Mouse (Mus musculus): Measurements from ENCODE around the gene Taar7d. TPM values are rescaled to one million over a fixed set of nuclear protein-coding genes. Genes with fewer than 3 reads are reported as not detected.

The Taar7d gene
- not detected in 2 replicates for polyA plus RNA-seq (2015; fragmentation: Nextera tagmentation; extraction: Ambion mirVana)

DNA sequence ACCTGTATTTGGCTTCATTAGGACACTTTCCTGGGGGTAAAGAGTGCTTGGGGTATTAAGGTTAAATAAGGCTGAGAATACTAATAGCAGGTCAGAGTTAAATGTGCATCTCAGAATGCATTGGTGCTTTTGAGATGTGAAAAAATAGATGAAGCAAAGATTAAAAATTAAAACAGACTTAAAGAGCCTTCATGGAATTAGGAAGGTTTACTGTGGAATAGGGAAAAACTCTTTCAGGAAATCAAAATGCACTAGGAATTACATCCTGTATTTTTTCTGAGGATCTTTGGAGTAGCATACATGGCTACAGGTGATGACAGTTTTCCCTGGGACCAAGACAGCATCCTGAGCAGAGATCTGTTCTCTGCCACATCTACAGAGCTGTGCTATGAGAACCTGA is at the start of gene Taar7d:
Gene Taar7d, plus strand, starts transcription at position 301 of the 400 bp plus-strand sequence.
- Histone ChIP-seq H3K9me3 (replicated peaks) (no peaks in the 10 kb centered on the region), H3K27ac (no peak within 1 kb of the TSS), H3K27me3 (no peaks in the 10 kb centered on the region), H3K36me3 (ENCODE audit: poor library complexity, severe bottlenecking) (no peaks in the 10 kb centered on the region), H3K4me2 (no peak within 1 kb of the TSS), H3K9ac (no peak within 1 kb of the TSS), H3K4me1 (no peaks in the 10 kb centered on the region), H3K4me3 (no peak within 1 kb of the TSS)
- ATAC-seq, result no peak

DNA sequence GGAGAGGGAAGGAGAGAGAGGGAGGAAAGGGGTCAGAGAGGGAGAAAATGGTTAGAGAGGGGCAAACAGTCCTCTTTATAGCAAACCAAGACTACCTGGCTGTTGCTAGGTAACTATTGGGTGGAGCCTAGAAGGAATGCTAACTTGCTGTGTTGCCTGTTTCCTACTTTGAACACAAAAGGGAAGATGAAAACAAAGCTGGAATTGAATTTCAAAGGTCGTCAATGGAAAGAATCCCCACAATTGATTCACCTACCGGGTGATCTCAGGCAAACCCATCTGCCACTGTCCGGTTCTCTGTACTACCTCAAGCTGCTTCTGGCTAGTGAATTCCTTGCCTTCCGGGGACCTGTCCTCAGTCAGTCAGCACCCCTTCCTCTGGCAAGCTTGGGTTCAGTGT is 49.1 kb upstream of the Taar7d start:
- no peak overlapping the region for H3K4me2 ChIP-seq
- no peaks in the 10 kb centered on the region for H3K27me3 ChIP-seq
- 44% methylated on average over 4 of the region's 4 CpGs for WGBS
- no peak for ATAC-seq
- no peak overlapping the region for H3K27ac ChIP-seq
- no peaks in the 10 kb centered on the region for H3K4me1 ChIP-seq
- H3K9me3 ChIP-seq (replicated peaks), result no peaks in the 10 kb centered on the region
- no peak overlapping the region for H3K4me3 ChIP-seq
- no peaks in the 10 kb centered on the region for H3K36me3 ChIP-seq (ENCODE audit: poor library complexity, severe bottlenecking)
- no peak overlapping the region for H3K9ac ChIP-seq

DNA sequence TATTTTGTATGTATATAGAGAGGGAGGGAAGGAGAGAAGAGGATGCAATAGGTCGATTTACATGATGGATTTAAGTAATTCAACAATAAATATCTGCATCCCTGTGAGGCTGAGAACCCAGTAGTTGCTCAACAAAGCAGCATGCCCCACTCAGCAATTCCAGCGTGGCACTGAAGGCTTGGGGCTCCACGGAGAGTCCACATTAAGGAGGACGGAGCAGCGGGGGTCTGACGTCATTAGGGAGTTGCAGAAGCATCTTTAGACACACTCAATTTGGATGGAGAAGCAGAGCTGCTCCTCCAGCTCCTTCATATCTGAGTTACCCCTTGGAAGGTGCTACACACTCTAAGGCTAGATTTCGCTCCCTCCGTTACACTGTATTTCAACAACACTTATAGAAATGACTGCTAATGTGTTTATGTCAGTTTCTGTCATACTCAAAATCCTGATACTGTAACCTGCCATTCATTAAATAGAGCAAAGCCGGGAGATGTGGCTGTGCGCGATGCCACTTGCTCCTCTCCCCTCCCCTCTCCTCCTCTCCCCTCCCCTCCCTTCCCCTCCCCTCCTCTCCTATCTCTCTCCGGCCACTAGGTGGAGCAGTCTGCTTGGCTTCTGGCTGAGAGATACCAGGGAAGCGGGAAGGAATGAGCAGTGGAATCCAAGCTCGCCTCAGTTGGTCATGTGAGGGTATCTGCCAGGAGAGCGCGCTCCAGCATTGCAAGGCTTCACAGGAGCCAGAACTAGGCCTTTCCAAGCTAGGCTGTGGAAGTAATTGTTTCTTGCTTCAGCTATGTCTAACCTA is 47.9 kb upstream of the Taar7d start:
- H3K27ac ChIP-seq, result no peak overlapping the region
- no peak overlapping the region for H3K9ac ChIP-seq
- H3K4me1 ChIP-seq, result no peaks in the 10 kb centered on the region
- ATAC-seq, result peak; percentile 89
- no peak overlapping the region for H3K4me2 ChIP-seq
- no peaks in the 10 kb centered on the region for H3K27me3 ChIP-seq
- no peaks in the 10 kb centered on the region for H3K36me3 ChIP-seq (ENCODE audit: poor library complexity, severe bottlenecking)
- WGBS, result 44% methylated on average over 16 of the region's 16 CpGs
- H3K9me3 ChIP-seq (replicated peaks), result no peaks in the 10 kb centered on the region
- H3K4me3 ChIP-seq, result no peak overlapping the region

DNA sequence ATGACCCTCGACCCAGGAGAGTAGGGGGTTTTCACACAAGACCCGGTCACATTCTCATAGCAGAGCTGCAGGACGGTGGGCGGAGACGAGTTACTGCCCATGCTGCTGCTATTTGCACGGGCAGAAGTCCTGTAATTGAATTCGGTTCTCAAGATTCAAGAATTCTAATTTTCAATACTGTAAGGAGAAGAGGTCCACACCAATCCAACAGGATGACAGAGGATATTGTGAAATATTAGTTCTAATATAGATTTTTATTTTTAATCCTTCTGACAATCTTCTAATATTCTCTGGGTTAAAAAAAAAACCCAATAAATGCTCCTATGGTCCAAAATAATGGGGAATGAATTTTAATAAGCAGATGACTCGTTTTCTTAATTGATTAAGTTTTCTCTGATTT is 41.5 kb upstream of the Taar7d start, which contains the start of gene Taar6:
Gene Taar6, minus strand, starts transcription at position 101 of the 400 bp plus-strand sequence.
- H3K9me3 ChIP-seq (replicated peaks), result no peaks in the 10 kb centered on the region
- no peak within 1 kb of the TSS for H3K9ac ChIP-seq
- H3K4me2 ChIP-seq, result no peak within 1 kb of the TSS
- 85% methylated on average over 8 of the region's 8 CpGs for WGBS
- H3K27me3 ChIP-seq, result no peaks in the 10 kb centered on the region
- ATAC-seq, result no peak
- no peak within 1 kb of the TSS for H3K4me3 ChIP-seq
- no peak within 1 kb of the TSS for H3K27ac ChIP-seq
- H3K4me1 ChIP-seq, result no peaks in the 10 kb centered on the region
- H3K36me3 ChIP-seq (ENCODE audit: poor library complexity, severe bottlenecking), result no peaks in the 10 kb centered on the region

DNA sequence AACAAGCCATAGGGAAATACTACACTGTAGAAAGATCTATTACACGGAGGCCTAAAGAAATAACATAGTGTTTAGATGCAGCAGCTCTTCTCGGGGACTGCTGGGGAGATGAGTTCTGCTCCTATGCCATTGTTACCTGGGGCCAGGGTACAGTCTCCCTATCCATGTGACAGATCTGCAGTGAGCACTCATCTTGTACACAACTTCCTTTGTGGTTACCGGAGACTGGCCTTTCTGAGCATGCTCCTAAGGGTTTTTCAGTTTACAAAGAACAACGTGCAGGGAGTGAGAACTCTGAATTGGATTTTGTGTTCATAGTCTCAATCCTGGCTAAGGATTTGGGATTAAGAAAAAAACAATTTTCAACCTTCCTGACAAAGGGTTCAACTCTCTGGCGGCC is 40.6 kb upstream of the Taar7d start:
- no peaks in the 10 kb centered on the region for H3K4me1 ChIP-seq
- no peak overlapping the region for H3K27ac ChIP-seq
- no peak overlapping the region for H3K4me3 ChIP-seq
- no peak overlapping the region for H3K4me2 ChIP-seq
- no peak overlapping the region for H3K9ac ChIP-seq
- H3K9me3 ChIP-seq (replicated peaks), result no peaks in the 10 kb centered on the region
- 78% methylated on average over 5 of the region's 5 CpGs for WGBS
- H3K27me3 ChIP-seq, result no peaks in the 10 kb centered on the region
- ATAC-seq, result no peak
- no peaks in the 10 kb centered on the region for H3K36me3 ChIP-seq (ENCODE audit: poor library complexity, severe bottlenecking)

GRCm38 (mm10) chr10:23993381-23993780 is 33.6 kb upstream of the Taar7d start, which contains the start of gene Taar7a:
TSS of gene Taar7a (minus strand) at chr10:23993481.
- Histone ChIP-seq H3K9ac (no peak within 1 kb of the TSS), H3K4me1 (no peaks in the 10 kb centered on the region), H3K9me3 (replicated peaks) (no peaks in the 10 kb centered on the region), H3K27me3 (no peaks in the 10 kb centered on the region), H3K27ac (no peak within 1 kb of the TSS), H3K4me3 (no peak within 1 kb of the TSS), H3K36me3 (ENCODE audit: poor library complexity, severe bottlenecking) (no peaks in the 10 kb centered on the region), H3K4me2 (no peak within 1 kb of the TSS)
- ATAC-seq, result no peak
- 90% methylated on average over 3 of the region's 3 CpGs for WGBS

DNA sequence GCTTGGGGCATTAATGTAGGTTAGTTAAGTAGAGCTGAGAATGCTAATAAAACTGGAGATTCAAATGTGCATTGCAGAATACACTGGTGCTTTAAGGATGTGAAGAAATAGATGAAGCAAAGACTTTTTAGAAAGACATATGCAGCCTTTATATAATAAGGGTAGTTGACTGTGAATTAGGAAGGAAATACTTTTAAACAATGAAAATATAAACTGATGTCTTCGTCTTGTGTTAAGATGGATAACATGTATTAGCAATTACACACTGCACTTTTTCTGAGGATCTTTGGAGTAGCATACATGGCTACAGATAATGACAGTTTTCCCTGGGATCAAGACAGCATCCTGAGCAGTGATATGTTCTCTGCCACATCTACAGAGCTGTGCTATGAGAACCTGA is 27.4 kb upstream of the Taar7d start, which contains the start of gene Taar7b:
Gene Taar7b, plus strand, starts transcription at position 301 of the 400 bp plus-strand sequence.
- Histone ChIP-seq H3K36me3 (ENCODE audit: poor library complexity, severe bottlenecking) (no peaks in the 10 kb centered on the region), H3K4me1 (no peaks in the 10 kb centered on the region), H3K9me3 (replicated peaks) (no peaks in the 10 kb centered on the region), H3K27me3 (no peaks in the 10 kb centered on the region), H3K4me2 (no peak within 1 kb of the TSS), H3K4me3 (no peak within 1 kb of the TSS), H3K9ac (no peak within 1 kb of the TSS), H3K27ac (no peak within 1 kb of the TSS)
- WGBS, result 92% methylated on average over 1 of the region's 1 CpGs
- no peak for ATAC-seq

- ATAC-seq, result no peak
- Histone ChIP-seq H3K4me3 (no peak overlapping the region), H3K27ac (no peak overlapping the region), H3K4me1 (no peaks in the 10 kb centered on the region), H3K27me3 (no peaks in the 10 kb centered on the region), H3K9ac (no peak overlapping the region), H3K36me3 (ENCODE audit: poor library complexity, severe bottlenecking) (no peaks in the 10 kb centered on the region), H3K9me3 (replicated peaks) (no peaks in the 10 kb centered on the region), H3K4me2 (no peak overlapping the region)
- WGBS, result 86% methylated on average over 1 of the region's 1 CpGs
Measured at GRCm38 (mm10) chr10:24006442-24006841, 20.6 kb upstream of the Taar7d start.

DNA sequence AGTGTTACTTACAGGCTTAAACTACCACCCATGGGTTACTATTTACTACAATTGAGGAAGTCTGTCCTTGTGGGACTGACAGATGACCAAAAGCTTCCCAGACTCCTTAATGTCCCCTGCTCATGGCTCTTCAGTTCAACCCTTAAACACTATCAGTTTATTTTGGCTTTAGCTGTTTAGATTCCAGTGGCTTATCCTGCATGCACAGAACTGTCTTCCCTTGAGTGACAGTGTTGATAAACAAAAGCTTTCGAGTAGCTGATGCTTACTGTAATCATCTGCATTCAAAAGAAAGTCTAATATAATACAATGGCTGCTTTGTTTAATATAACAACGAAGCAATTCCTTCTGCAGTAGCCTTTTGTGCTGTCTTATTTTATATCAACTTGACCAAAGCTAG is 20.0 kb upstream of the Taar7d start:
- no peaks in the 10 kb centered on the region for H3K27me3 ChIP-seq
- no peaks in the 10 kb centered on the region for H3K36me3 ChIP-seq (ENCODE audit: poor library complexity, severe bottlenecking)
- no peak overlapping the region for H3K9ac ChIP-seq
- no peaks in the 10 kb centered on the region for H3K4me1 ChIP-seq
- H3K9me3 ChIP-seq (replicated peaks), result no peaks in the 10 kb centered on the region
- H3K27ac ChIP-seq, result no peak overlapping the region
- H3K4me2 ChIP-seq, result no peak overlapping the region
- H3K4me3 ChIP-seq, result no peak overlapping the region
- ATAC-seq, result no peak
- 57% methylated on average over 2 of the region's 2 CpGs for WGBS

- H3K27me3 ChIP-seq, result no peaks in the 10 kb centered on the region
- no peak overlapping the region for H3K27ac ChIP-seq
- H3K4me1 ChIP-seq, result no peaks in the 10 kb centered on the region
- H3K4me3 ChIP-seq, result no peak overlapping the region
- H3K9me3 ChIP-seq (replicated peaks), result no peaks in the 10 kb centered on the region
- no peak for ATAC-seq
- no peaks in the 10 kb centered on the region for H3K36me3 ChIP-seq (ENCODE audit: poor library complexity, severe bottlenecking)
- H3K9ac ChIP-seq, result no peak overlapping the region
- 91% methylated on average over 1 of the region's 1 CpGs for WGBS
- H3K4me2 ChIP-seq, result no peak overlapping the region
Measured at GRCm38 (mm10) chr10:24008143-24008542, 18.9 kb upstream of the Taar7d start.

DNA sequence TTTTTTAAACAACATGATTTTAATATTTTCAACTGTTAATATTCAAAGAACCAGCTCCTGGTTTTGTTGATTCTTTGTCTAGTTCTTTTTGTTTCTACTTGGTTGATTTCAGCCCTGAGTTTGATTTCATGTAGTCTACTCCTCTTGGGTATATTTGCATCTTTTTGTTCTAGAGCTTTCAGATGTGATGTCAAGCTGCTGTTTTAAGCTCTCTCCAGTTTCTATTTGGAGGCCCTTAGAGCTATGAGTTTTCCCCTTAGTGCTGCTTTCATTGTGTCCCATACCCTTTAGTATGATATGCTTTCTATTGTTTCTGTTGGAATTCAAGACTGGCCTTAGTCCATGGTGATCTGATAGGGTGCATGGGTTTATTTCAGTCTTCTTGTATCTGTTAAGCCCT is 4.3 kb downstream of the Taar7d start:
- ATAC-seq, result no peak
- no peaks in the 10 kb centered on the region for H3K27me3 ChIP-seq

GRCm38 (mm10) chr10:24037314-24037713 is 10.3 kb downstream of the Taar7d start, which contains the start of gene Taar7e:
TSS of gene Taar7e (plus strand) at chr10:24037614.
- Histone ChIP-seq H3K4me3 (no peak within 1 kb of the TSS), H3K9me3 (replicated peaks) (no peaks in the 10 kb centered on the region), H3K4me1 (no peaks in the 10 kb centered on the region), H3K4me2 (no peak within 1 kb of the TSS), H3K27ac (no peak within 1 kb of the TSS), H3K27me3 (no peaks in the 10 kb centered on the region), H3K9ac (no peak within 1 kb of the TSS), H3K36me3 (ENCODE audit: poor library complexity, severe bottlenecking) (no peaks in the 10 kb centered on the region)
- ATAC-seq, result no peak
- WGBS, result 84% methylated on average over 2 of the region's 2 CpGs

More for the DNA sequence above, 4.3 kb downstream of the Taar7d start:
- Histone ChIP-seq H3K36me3 (ENCODE audit: poor library complexity, severe bottlenecking) (no peaks in the 10 kb centered on the region), H3K4me1 (no peaks in the 10 kb centered on the region), H3K9me3 (replicated peaks) (no peaks in the 10 kb centered on the region), H3K4me2 (no peak overlapping the region), H3K9ac (no peak overlapping the region), H3K4me3 (no peak overlapping the region), H3K27ac (no peak overlapping the region)
